Mouse (Mus musculus): Measurements from ENCODE around the gene Gm29609. TPM values are rescaled to one million over a fixed set of nuclear protein-coding genes. Genes with fewer than 3 reads are reported as not detected.

The Gm29609 gene
- total and polyA plus RNA-seq, 3 experiments = 0.57 to 2.7 (median 1.2) TPM

GRCm38 (mm10) chr5:31137658-31138057 lies 42.1 kb downstream of the Gm29609 start:
- DNase-seq (ENCODE audit: extremely low read depth) = no peak
- Histone ChIP-seq H3K36me3 (replicated peaks in 1 of 2; ENCODE audit: control insufficient read depth in 1 of 2, insufficient read depth in 1 of 2, low read length in 1 of 2) (peaks cover 7 to 15% of the 10 kb centered on the region in 2 experiments), H3K4me3 (replicated peaks in 1 of 3; ENCODE audit: low read depth in 2 of 3, low read length in 2 of 3, poor library complexity in 1 of 3) (no peak overlapping the region), H3K4me1 (ENCODE audit: control insufficient read depth in 1 of 2, insufficient read depth in 2 of 2) (no peaks in the 10 kb centered on the region), H3K27me3 (replicated peaks) (no peaks in the 10 kb centered on the region), H3K79me2 (replicated peaks; ENCODE audit: control insufficient read depth, extremely low read depth, insufficient read depth, poor library complexity, severe bottlenecking) (no peaks in the 10 kb centered on the region), H3K9me3 (replicated peaks; ENCODE audit: low read length) (no peaks in the 10 kb centered on the region), H3K27ac (ENCODE audit: insufficient read depth, low read depth) (no peak overlapping the region), H3K4me2 (ENCODE audit: insufficient read depth, low read depth, poor library complexity, severe bottlenecking) (no peak overlapping the region), H3K9ac (ENCODE audit: insufficient read depth, low read depth) (no peak overlapping the region)
- in situ Hi-C loops (cut with MboI; ENCODE audit: low pct_ligation_motif_present, low pct_unique_long_range_greater_than_20kb, low sequenced_read_pairs) = no loop called here
- TF ChIP-seq MAX (IDR thresholded peaks at IDR 0.05; ENCODE audit: low read length) (no peak), ETS1 (conservative IDR thresholded peaks at IDR 0.05; ENCODE audit: low read depth, low read length) (no peak), KAT2A (IDR thresholded peaks at IDR 0.05; ENCODE audit: insufficient replicate concordance, low read length) (no peak), POLR2A (IDR thresholded peaks at IDR 0.05; ENCODE audit: low read depth, low read length) (no peak), RCOR1 (conservative IDR thresholded peaks at IDR 0.05; ENCODE audit: low read depth, low read length) (no peak), MAZ (IDR thresholded peaks at IDR 0.05; ENCODE audit: low read depth, low read length) (no peak), USF2 (conservative IDR thresholded peaks at IDR 0.05; ENCODE audit: low read depth, low read length) (no peak), SMC3 (IDR thresholded peaks at IDR 0.05; ENCODE audit: low read depth, low read length) (no peak), CTCF (conservative IDR thresholded peaks at IDR 0.05 in 1 of 2, IDR thresholded peaks at IDR 0.05 in 1 of 2; ENCODE audit: low read depth in 2 of 2, low read length in 2 of 2) (no peak), MEF2A (IDR thresholded peaks at IDR 0.05; ENCODE audit: borderline replicate concordance, low read depth, low read length) (no peak), TBP (conservative IDR thresholded peaks at IDR 0.05; ENCODE audit: low read depth, low read length) (no peak), USF1 (IDR thresholded peaks at IDR 0.05; ENCODE audit: low read depth, low read length) (no peak), CHD1 (IDR thresholded peaks at IDR 0.05; ENCODE audit: low read depth, low read length) (no peak), E2F4 (IDR thresholded peaks at IDR 0.05; ENCODE audit: insufficient replicate concordance, low read depth, low read length) (no peak), GABPA (IDR thresholded peaks at IDR 0.05; ENCODE audit: insufficient replicate concordance, low read depth, low read length) (no peak), ZC3H11A (IDR thresholded peaks at IDR 0.05; ENCODE audit: low read depth, low read length) (no peak), BHLHE40 (IDR thresholded peaks at IDR 0.05; ENCODE audit: low read depth, low read length) (no peak), IRF4 (IDR thresholded peaks at IDR 0.05; ENCODE audit: low read depth, low read length) (no peak), MXI1 (IDR thresholded peaks at IDR 0.05; ENCODE audit: low read depth, low read length) (no peak)
- dilution Hi-C loops (cut with MboI; ENCODE audit: extremely low pct_ligation_motif_present, extremely low pct_unique_long_range_greater_than_20kb, low sequenced_read_pairs) = no loop called here

GRCm38 (mm10) chr5:31136730-31137424 lies 42.8 kb downstream of the Gm29609 start:
- in situ Hi-C loops (cut with MboI; ENCODE audit: low pct_ligation_motif_present, low pct_unique_long_range_greater_than_20kb, low sequenced_read_pairs) (no loop called here), dilution Hi-C loops (cut with MboI; ENCODE audit: extremely low pct_ligation_motif_present, extremely low pct_unique_long_range_greater_than_20kb, low sequenced_read_pairs) (no loop called here)
- Histone ChIP-seq H3K4me1 (ENCODE audit: control insufficient read depth in 1 of 2, insufficient read depth in 2 of 2) (peaks cover 0 to 3% of the 10 kb centered on the region in 2 experiments; a peak in 1 of 4 replicates), H3K4me2 (ENCODE audit: insufficient read depth, low read depth, poor library complexity, severe bottlenecking) (no peak overlapping the region), H3K27me3 (replicated peaks) (no peaks in the 10 kb centered on the region), H3K9ac (ENCODE audit: insufficient read depth, low read depth) (no peak overlapping the region), H3K4me3 (replicated peaks in 1 of 3; ENCODE audit: low read depth in 2 of 3, low read length in 2 of 3, poor library complexity in 1 of 3) (no peak overlapping the region), H3K27ac (ENCODE audit: insufficient read depth, low read depth) (no peak overlapping the region), H3K79me2 (replicated peaks; ENCODE audit: control insufficient read depth, extremely low read depth, insufficient read depth, poor library complexity, severe bottlenecking) (no peaks in the 10 kb centered on the region), H3K36me3 (replicated peaks in 1 of 2; ENCODE audit: control insufficient read depth in 1 of 2, insufficient read depth in 1 of 2, low read length in 1 of 2) (peaks cover 7 to 11% of the 10 kb centered on the region in 2 experiments), H3K9me3 (replicated peaks; ENCODE audit: low read length) (no peaks in the 10 kb centered on the region)
- no peak for DNase-seq (ENCODE audit: extremely low read depth)
- TF ChIP-seq IRF4 (IDR thresholded peaks at IDR 0.05; ENCODE audit: low read depth, low read length) = no peak
- no peak for TF ChIP-seq TBP (conservative IDR thresholded peaks at IDR 0.05; ENCODE audit: low read depth, low read length)
- TF ChIP-seq ZMIZ1 (IDR thresholded peaks at IDR 0.05; ENCODE audit: low read depth, low read length) = no peak
- no peak for TF ChIP-seq PAX5 (IDR thresholded peaks at IDR 0.05; ENCODE audit: low read length)
